Mouse (Mus musculus) spleen, adult 10 weeks (tissue): ENCODE results near the gene Mcat. TPM values are rescaled to one million over a fixed set of nuclear protein-coding genes. Genes with fewer than 3 reads are reported as not detected.

Source experiments
- polyA plus RNA-seq: library from polyadenylated mRNA; stranded (reverse); fragments of 350-450 nt; fragmentation: Illumina TruSeq; extraction: RNeasy Lipid Tissue Mini Kit (QIAGEN cat#74804); gene quantifications from one replicate; pipeline ENCODE4 v1.2.3, GENCODE M21; 2015; ENCODE audit warnings: low replicate concordance; ENCODE audit not compliant: insufficient read depth

The Mcat gene
- polyA plus RNA-seq, result 10.6 TPM

GRCm38 (mm10) chr15:83563327-83563856, at the start of gene Mcat, which contains the start of gene Tspo:
Gene Mcat, minus strand, starts transcription at chr15:83563787.
Gene Tspo, plus strand, starts transcription at chr15:83563592.

GRCm38 (mm10) chr15:83594513-83595363, 31.2 kb upstream of the Mcat start, which contains the start of gene Ttll12:
Gene Ttll12, minus strand, starts transcription at chr15:83595157.

GRCm38 (mm10) chr15:83526424-83527091, 37.0 kb downstream of the Mcat start, which contains the start of gene Bik:
Gene Bik, plus strand, starts transcription at chr15:83526862.

GRCm38 (mm10) chr15:83510805-83511405, 52.7 kb downstream of the Mcat start, which contains the start of gene Ttll1:
Gene Ttll1, minus strand, starts transcription at chr15:83510893.

Other genes with a start within 250 kb of the Mcat start
- 23.7 TPM for gene Arfgap3, start 213.5 kb downstream of the Mcat start, polyA plus RNA-seq
- 34.2 TPM for gene Pacsin2, start 99.2 kb downstream of the Mcat start, polyA plus RNA-seq
- 6.0 TPM for gene Ttll1, start 52.9 kb downstream of the Mcat start, polyA plus RNA-seq
- 1.3 TPM for gene Bik, start 36.9 kb downstream of the Mcat start, polyA plus RNA-seq
- gene Tspo, start 195 bp downstream of the Mcat start, polyA plus RNA-seq, result 22.4 TPM
- 5.9 TPM for gene Ttll12, start 31.4 kb upstream of the Mcat start, polyA plus RNA-seq
- gene Scube1, start 161.2 kb upstream of the Mcat start, polyA plus RNA-seq, result 2.3 TPM
- gene Mpped1, start 215.7 kb upstream of the Mcat start, polyA plus RNA-seq, result 0.41 TPM